Mouse (Mus musculus): ENCODE results near the gene Adgrf1.
"Not testable (repeated sequence)": the region's sequence is repeated elsewhere in the genome, so short reads cannot be mapped to it uniquely, and the experiment has no call there.

Gene Adgrf1

DNA sequence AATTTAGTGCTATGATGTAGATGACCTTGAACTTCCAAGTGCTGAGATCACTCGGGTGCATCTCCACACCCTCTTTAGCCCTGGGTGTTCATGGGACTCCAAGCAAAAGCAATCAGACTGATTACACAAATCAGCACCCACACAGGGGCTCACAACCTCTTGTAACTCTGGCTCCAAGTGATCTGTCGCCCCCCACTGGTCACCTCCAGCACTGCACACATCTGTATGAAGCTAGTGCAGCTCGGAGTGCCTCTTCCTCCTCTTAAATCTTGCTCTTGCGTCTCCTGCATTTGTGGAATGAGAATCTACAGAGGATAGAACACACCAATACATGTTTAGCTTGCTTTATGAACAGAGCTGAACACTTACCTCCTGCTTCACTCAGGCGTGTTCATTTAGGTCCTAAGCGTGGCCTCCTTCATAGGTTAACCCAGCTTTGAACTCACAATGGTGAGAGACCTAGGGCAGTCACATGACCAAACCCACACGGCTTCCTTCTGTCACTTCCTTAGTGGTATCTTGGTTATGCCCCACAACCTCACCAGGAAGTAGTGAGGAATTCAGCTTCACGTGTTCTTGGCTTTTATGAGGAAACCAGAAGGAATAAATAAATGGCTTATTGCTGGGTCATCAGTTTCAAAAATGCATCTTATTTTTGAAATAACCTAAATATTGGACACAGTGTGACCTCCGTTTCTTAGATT is 2.9 kb upstream of the Adgrf1 start:
- peak; percentile 51 for DNase-seq (ENCODE audit: low spot score)

GRCm38 (mm10) chr17:43276220-43276619 is 6.1 kb downstream of the Adgrf1 start:
- DNase-seq (ENCODE audit: low spot score) = no peak

DNA sequence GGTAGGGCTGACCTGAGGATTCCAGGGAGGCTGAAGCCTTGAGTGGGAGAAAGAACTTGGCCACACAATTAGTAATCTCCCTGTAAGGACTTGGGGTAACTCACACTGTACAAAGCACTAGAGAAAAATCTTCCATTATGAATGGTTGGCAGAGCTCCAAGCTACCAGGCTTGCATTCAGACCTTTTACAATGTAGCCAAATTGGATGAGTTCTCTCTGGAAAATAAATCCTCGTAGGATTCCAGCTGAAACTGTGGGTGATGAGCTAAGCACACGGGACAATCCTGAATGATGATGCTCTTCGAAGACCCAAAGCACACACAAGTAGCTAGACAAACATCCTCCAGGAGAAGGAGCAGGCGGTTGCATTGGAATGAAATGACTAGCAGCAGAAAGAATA is 7.1 kb downstream of the Adgrf1 start:
- peak; percentile 65 for DNase-seq (ENCODE audit: low spot score)

DNA sequence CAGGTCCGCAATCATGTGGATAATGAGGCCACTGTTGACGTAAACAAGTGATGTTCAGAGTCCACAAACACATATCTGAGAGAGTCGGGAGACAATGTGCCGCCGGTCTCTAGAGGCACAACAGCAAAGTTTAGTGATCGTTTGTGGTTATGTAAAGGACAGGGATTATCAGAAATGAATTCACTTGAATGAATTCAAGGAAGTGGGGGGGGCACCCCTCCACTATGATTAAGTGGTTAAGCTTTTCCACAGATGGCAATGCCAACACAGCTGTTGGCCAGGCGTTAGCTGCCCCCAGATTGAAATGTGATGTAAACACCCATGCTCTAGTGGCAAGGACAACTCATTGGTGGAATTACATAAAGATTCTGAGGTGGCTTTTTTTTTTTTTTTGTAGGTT is 9.5 kb downstream of the Adgrf1 start:
- no peak for DNase-seq (ENCODE audit: low spot score)

DNA sequence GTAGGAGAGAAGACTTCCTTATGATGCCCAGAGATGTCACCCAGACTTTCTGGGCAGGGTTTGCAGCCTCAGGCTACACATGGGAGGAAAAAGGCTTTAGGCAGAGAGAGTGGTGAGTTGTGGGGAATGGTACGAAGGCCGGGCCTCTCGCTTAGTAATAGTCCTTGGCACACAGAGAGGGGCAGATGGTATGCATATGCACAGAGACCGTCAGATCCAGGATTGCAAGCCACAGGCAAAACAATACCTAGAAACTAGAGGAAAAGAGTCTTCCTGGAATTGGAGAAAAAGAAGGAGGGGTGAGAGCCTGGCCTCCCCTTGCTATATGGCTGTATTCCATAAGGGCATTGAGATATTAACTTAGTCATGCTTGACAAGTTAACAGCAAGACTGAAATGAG is 12.2 kb downstream of the Adgrf1 start:
- DNase-seq (ENCODE audit: low spot score) = no peak

DNA sequence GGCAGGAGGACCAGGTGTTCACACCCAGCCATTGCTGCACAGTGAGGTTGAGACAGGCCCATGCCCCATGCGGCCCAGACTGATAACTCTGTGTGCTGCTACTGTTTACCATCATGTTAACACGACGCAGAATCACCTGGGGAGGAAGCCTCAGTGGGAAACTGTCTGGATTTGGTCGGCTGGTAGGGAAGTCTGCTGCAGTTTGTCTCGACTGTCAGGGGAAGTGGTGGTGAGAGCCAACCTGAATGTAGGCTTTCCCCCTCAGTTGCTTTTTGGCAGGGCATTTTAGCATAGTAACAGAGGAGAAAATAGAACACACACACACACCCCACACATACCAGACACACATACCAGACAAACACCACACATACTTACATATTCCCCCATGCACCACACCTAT is 12.7 kb downstream of the Adgrf1 start:
- DNase-seq (ENCODE audit: low spot score) = no peak

DNA sequence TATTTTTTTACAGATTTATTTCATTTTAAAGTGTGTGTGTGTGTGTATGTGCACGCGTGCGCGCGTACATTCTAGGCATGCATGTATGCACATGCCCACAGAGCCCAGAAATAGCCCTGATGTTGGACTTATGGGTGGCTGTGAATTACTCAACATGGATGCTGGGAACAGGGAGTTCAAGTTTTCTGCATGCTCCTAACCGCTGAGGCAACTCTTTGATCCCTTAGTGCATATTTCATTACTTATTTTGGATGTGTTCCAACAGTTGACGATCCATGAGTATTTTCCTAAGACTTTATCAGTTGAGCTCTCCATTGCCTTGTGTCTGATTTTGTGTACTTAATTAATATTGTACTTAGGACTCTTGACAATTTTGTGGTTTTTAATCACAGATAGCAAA is 29.4 kb downstream of the Adgrf1 start:
- DNase-seq (ENCODE audit: low spot score) = no peak

GRCm38 (mm10) chr17:43325986-43326671 is 56.0 kb downstream of the Adgrf1 start:
- no peak for DNase-seq (ENCODE audit: low spot score)

DNA sequence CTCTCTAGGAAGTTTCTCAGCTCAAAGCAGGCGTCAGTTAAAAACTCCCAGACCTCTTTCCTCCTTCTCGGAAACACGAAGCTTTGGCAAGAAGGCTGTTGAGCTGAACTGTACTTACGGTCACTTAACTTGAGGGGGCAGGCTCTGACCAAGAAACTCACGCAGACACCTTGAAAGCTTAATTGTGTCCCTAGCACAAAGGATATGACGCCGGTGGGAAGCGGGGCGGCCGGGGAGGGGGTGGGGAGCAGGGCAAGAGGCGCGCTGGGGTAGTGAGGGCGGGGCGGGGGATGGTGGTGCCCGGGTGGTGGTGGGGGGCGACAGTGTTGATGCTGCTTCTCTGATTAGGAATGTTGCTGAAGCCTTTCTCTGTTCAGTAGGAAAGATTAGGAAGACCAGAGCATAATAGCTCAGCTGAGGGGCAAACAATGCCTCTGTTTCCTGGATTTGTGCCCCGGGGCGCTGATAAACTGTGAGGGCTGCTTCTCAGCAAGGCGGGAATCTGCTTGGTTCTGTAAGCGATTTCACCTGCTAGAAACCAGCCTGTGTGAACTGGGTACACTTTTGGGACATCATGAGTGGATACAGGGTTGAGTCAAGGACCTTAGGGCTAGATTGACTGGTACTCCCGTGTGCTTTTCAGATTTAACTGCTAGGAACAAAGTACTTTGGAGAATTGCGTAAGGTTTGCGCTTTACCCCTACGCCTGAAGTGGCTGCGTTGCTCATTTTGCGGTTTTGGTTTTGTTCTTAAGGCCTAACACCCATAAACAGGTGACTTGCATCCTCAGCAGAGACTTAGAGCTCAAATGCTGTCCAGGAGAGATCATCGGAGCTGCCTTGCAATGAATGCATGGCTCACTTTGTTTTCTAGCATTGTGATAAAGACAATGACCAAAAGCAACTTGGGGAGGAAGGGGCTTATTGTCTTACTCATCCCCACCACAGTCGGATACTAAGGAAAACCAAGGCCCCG is 56.9 kb downstream of the Adgrf1 start:
- peak; percentile 15 for DNase-seq (ENCODE audit: low spot score)

DNA sequence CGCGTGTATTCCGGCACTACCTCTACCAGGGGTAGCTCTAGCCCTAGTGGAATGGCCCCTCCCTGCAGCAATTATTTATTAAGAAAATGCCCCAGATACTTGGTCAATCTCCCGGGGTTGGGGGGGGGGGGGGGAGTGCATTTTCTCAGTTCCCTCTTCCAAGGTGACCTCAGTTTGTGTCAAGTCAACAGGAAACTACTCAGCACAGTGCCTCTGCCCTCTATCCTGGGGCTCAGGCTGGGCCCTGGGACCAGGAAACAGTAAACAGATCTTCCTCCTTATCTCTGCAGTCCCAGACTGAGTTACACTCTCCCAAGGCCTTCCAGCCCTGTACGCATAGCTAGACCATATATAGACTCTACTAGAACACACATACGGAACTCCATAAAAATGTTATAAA is 57.7 kb downstream of the Adgrf1 start:
- DNase-seq (ENCODE audit: low spot score) = no peak

- no peak for DNase-seq (ENCODE audit: low spot score)
Measured at GRCm38 (mm10) chr17:43329216-43329615, 59.1 kb downstream of the Adgrf1 start.

- DNase-seq (ENCODE audit: low spot score) = peak; percentile 9
Measured at GRCm38 (mm10) chr17:43329761-43330183, 59.6 kb downstream of the Adgrf1 start.

DNA sequence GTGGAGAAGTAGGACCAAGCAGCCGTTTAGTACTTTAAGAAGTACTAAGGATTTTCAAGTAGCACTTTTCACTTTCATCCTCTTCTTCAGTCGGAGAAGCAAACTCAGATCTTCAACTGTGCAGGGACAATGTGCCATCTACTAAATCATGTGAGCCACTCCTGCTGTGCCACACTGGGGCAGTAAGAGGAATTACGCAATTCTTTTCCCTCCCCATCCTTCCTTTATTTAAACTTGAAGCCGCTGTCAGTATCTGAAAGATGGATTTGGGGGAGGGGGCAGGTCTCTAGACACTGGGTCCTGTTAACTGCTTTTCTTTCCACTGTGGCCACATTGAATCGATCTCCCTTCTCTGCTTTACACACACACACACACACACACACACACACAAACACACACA is 62.6 kb downstream of the Adgrf1 start:
- no peak for DNase-seq (ENCODE audit: low spot score)

GRCm38 (mm10) chr17:43334074-43334473 is 63.9 kb downstream of the Adgrf1 start:
- DNase-seq (ENCODE audit: low spot score) = no peak

DNA sequence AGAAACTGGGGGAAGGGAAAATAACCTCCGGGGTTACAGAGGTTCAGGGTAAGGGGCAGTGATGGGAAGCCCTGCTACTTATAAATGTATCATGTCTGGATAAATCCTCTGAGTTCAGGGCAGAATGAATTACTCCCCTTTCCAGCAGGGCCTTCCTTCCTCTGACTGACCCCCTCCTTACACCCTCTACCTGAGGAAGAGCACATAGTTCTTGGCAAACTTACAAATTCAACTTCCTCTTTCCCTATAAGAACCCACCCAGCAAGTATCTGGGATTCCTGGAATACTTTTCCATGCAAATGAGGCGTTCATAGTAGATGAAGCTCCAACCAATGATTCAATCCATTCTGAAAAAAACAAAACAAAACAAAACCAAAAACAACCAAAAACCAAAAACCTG is 67.5 kb downstream of the Adgrf1 start:
- no peak for DNase-seq (ENCODE audit: low spot score)

- no peak for DNase-seq (ENCODE audit: low spot score)
Measured at GRCm38 (mm10) chr17:43338279-43338678, 68.2 kb downstream of the Adgrf1 start.

DNA sequence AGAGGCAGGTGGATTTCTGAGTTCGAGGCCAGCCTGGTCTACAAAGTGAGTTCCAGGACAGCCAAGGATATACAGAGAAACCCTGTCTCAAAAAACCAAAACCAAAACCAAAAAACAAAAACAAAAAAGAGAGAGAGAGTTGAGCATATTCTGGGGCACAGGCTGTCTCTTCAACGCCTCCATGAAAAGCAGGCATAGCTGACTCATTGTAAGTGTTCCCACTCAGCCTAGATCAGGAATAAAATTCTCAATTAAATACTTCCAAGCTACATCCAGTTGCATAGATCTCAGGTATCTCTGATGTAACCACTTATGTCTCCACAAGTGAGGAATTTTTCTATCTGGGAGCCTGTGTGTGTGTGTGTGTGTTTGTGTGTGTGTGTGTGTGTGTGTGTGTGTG is 76.4 kb downstream of the Adgrf1 start:
- DNase-seq (ENCODE audit: low spot score) = not testable (repeated sequence)

- no peak for DNase-seq (ENCODE audit: low spot score)
Measured at GRCm38 (mm10) chr17:43357902-43358539, 87.9 kb downstream of the Adgrf1 start.

GRCm38 (mm10) chr17:43359826-43360619 is 89.9 kb downstream of the Adgrf1 start, which contains the start of gene Adgrf5:
Gene Adgrf5, plus strand, starts transcription at chr17:43360451.
- no peak for DNase-seq (ENCODE audit: low spot score)

DNA sequence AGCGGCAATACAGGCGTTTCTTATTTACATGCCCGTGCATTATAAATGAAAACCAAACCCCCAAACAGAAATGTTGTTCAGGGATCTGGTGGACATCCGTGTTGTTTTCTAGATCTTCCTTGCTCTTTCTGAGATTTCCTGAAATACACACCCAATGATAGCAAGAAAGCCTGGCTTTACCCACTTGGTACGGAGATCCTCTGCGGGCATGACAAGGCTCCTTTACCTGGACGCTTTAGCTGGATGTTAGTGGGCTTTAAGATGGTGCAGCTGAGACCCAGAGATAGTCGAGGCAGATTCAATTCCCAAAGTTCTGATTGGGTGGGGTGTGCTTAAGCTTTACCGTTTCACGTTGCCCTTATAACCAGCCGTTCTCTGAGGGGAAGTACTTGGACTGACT is 90.9 kb downstream of the Adgrf1 start:
- DNase-seq (ENCODE audit: low spot score) = no peak

DNA sequence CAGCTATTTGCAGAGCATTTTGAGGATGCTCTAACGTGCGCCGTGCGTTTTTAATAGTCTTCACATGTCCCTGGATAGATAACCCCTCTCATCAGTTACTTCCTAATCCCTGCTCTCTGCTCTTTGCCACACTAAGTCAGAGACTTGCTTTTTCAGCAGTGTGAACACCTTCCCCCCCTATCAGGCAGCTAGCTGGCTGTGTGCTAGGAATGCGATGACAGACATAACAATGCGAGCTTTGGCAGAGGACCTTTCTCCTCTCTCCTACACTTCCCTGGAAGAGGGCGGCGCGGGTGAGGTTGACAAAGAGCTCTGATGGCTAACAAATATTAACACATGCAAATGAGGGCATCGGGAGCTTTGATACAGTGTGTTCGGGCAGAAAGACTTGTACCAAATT is 92.2 kb downstream of the Adgrf1 start:
- DNase-seq (ENCODE audit: low spot score) = no peak
